Mouse (Mus musculus): ENCODE results near the gene Hacd1. TPM values are rescaled to one million over a fixed set of nuclear protein-coding genes. Genes with fewer than 3 reads are reported as not detected.

Gene Hacd1
- total and polyA plus RNA-seq, 3 experiments, result 14.6 to 23.1 TPM; not detected in 1

DNA sequence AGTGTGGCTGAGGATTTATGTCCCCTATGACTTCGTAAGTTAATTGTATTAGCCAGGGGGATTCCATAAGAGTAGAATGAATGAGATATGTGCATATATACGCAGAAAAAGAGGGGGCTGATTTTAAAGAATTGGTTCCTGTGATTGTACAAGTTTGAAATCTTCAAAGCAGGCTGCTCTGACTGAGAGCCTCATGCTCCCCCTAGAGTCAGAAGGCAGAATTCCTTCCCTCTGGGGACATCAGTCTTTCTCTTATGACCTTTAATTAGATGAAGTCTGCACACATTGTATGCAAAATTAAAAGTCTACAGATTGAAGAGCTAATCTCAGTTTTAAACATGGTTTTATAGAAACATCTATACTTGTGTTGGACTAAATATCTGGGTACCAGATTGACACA lies 117.8 kb downstream of the Hacd1 start:
- Histone ChIP-seq H3K27me3 (ENCODE audit: control insufficient read depth in 1 of 2, insufficient read depth in 2 of 2, low read length in 2 of 2) (peaks cover 0 to 2% of the 10 kb centered on the region in 2 experiments; a peak in 1 of 4 replicates), H3K9me3 (replicated peaks; ENCODE audit: insufficient read depth, low read length) (no peaks in the 10 kb centered on the region), H3K79me2 (ENCODE audit: control insufficient read depth, insufficient read depth, low read length, poor library complexity) (no peaks in the 10 kb centered on the region), H3K9ac (ENCODE audit: control insufficient read depth, low read depth, low read length, poor library complexity, severe bottlenecking) (no peak overlapping the region), H3K27ac (ENCODE audit: control insufficient read depth, low read depth, low read length) (no peak overlapping the region), H3K36me3 (ENCODE audit: control insufficient read depth in 1 of 2, insufficient read depth in 2 of 2, low read length in 2 of 2) (no peaks in the 10 kb centered on the region), H3K4me1 (ENCODE audit: control insufficient read depth in 1 of 2, insufficient read depth in 2 of 2, low read length in 2 of 2) (no peaks in the 10 kb centered on the region), H3K4me3 (ENCODE audit: control insufficient read depth in 1 of 2, insufficient read depth in 1 of 2, low read depth in 2 of 2, low read length in 2 of 2) (no peak overlapping the region)
- DNase-seq (ENCODE audit: low read depth, low spot score), result peak; percentile 23
- TF ChIP-seq USF1 (IDR thresholded peaks at IDR 0.05; ENCODE audit: low read depth, low read length), result no peak
- peak; percentile 51 for TF ChIP-seq SMC3 (IDR thresholded peaks at IDR 0.05; ENCODE audit: low read depth, low read length)
- peak; percentile 44 for TF ChIP-seq RAD21 (IDR thresholded peaks at IDR 0.05; ENCODE audit: low read depth, low read length)
- peak; percentile 24 to 53 (median 41); a peak in 5 of 6 replicates for TF ChIP-seq CTCF (IDR thresholded peaks at IDR 0.05 in 2 of 3, conservative IDR thresholded peaks at IDR 0.05 in 1 of 3; ENCODE audit: control insufficient read depth in 1 of 3, insufficient read depth in 1 of 3, low read depth in 2 of 3, low read length in 3 of 3, poor library complexity in 1 of 3, severe bottlenecking in 1 of 3)

DNA sequence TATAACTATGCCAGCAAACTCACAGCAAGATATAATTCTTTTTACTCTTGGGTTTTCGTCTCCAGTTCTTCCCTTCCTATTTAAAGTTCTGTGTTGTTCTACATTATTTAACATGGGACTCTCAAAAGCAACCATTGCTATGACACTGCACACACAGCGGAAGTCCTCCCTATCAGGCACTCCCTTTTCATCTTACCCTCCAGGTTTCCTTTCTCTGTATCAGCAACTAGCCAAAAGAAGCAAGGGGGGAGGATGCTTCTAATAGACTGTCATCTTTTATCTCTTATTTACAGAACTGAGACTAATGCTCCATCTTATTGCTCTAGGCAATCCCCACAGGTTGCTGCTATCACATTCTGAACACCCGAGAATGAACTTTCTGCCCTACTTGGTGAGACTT lies 120.6 kb downstream of the Hacd1 start:
- Histone ChIP-seq H3K27ac (ENCODE audit: control insufficient read depth, low read depth, low read length) (no peak overlapping the region), H3K27me3 (ENCODE audit: control insufficient read depth in 1 of 2, insufficient read depth in 2 of 2, low read length in 2 of 2) (no peaks in the 10 kb centered on the region; a peak in 2 of 4 replicates), H3K36me3 (ENCODE audit: control insufficient read depth in 1 of 2, insufficient read depth in 2 of 2, low read length in 2 of 2) (no peaks in the 10 kb centered on the region), H3K79me2 (ENCODE audit: control insufficient read depth, insufficient read depth, low read length, poor library complexity) (no peaks in the 10 kb centered on the region), H3K4me1 (ENCODE audit: control insufficient read depth in 1 of 2, insufficient read depth in 2 of 2, low read length in 2 of 2) (no peaks in the 10 kb centered on the region), H3K4me3 (ENCODE audit: control insufficient read depth in 1 of 2, insufficient read depth in 1 of 2, low read depth in 2 of 2, low read length in 2 of 2) (no peak overlapping the region), H3K9me3 (replicated peaks; ENCODE audit: insufficient read depth, low read length) (no peaks in the 10 kb centered on the region), H3K9ac (ENCODE audit: control insufficient read depth, low read depth, low read length, poor library complexity, severe bottlenecking) (no peak overlapping the region)
- no peak for DNase-seq (ENCODE audit: low read depth, low spot score)
- TF ChIP-seq CHD2 (IDR thresholded peaks at IDR 0.05; ENCODE audit: low read length), result no peak
- no peak for TF ChIP-seq SIN3A (IDR thresholded peaks at IDR 0.05; ENCODE audit: low read length)
- TF ChIP-seq TAL1 (IDR thresholded peaks at IDR 0.05; ENCODE audit: low read length), result no peak
- no peak for TF ChIP-seq ELF1 (IDR thresholded peaks at IDR 0.05; ENCODE audit: low read depth, low read length)
- TF ChIP-seq POLR2A (IDR thresholded peaks at IDR 0.05; ENCODE audit: control insufficient read depth in 1 of 2, insufficient read depth in 1 of 2, low read depth in 1 of 2, low read length in 2 of 2, poor library complexity in 1 of 2), result no peak
- TF ChIP-seq GABPA (IDR thresholded peaks at IDR 0.05; ENCODE audit: low read depth, low read length), result no peak
- no peak for TF ChIP-seq MAX (IDR thresholded peaks at IDR 0.05; ENCODE audit: low read length)
- TF ChIP-seq EP300 (IDR thresholded peaks at IDR 0.05; ENCODE audit: low read depth in 1 of 2, low read length in 2 of 2), result no peak
- TF ChIP-seq USF1 (IDR thresholded peaks at IDR 0.05; ENCODE audit: low read depth, low read length), result no peak
- no peak for TF ChIP-seq POLR2AphosphoS2 (IDR thresholded peaks at IDR 0.05; ENCODE audit: low read length)
- TF ChIP-seq NRF1 (IDR thresholded peaks at IDR 0.05; ENCODE audit: insufficient read depth, low read depth, low read length, poor library complexity, severe bottlenecking), result no peak
- no peak for TF ChIP-seq JUND (IDR thresholded peaks at IDR 0.05; ENCODE audit: low read depth, low read length)
- TF ChIP-seq MXI1 (IDR thresholded peaks at IDR 0.05; ENCODE audit: low read depth, low read length), result no peak
- TF ChIP-seq ZC3H11A (IDR thresholded peaks at IDR 0.05; ENCODE audit: low read depth, low read length), result no peak

All from MEL (cell line).